Mouse (Mus musculus): Measurements from ENCODE around the gene Helz.

The Helz gene

GRCm38 (mm10) chr11:107675246-107675645 lies 127.5 kb downstream of the Helz start:
- peak; percentile 8 for DNase-seq (ENCODE audit: low read depth)

GRCm38 (mm10) chr11:107676207-107676940 lies 128.6 kb downstream of the Helz start:
- DNase-seq (ENCODE audit: low read depth) = no peak

- no peak for DNase-seq (ENCODE audit: low read depth)
Measured at GRCm38 (mm10) chr11:107682694-107683355, 135.1 kb downstream of the Helz start.

GRCm38 (mm10) chr11:107683544-107684465 lies 136.1 kb downstream of the Helz start:
- no peak for DNase-seq (ENCODE audit: low read depth)

GRCm38 (mm10) chr11:107686290-107686689 lies 138.6 kb downstream of the Helz start:
- no peak for DNase-seq (ENCODE audit: low read depth)

GRCm38 (mm10) chr11:107688480-107688879 lies 140.8 kb downstream of the Helz start:
- DNase-seq (ENCODE audit: low read depth) = no peak

GRCm38 (mm10) chr11:107691569-107691968 lies 143.8 kb downstream of the Helz start:
- no peak for DNase-seq (ENCODE audit: low read depth)

GRCm38 (mm10) chr11:107693338-107693737 lies 145.6 kb downstream of the Helz start:
- no peak for DNase-seq (ENCODE audit: low read depth)

GRCm38 (mm10) chr11:107699967-107700366 lies 152.2 kb downstream of the Helz start:
- no peak for DNase-seq (ENCODE audit: low read depth)

GRCm38 (mm10) chr11:107703272-107704134 lies 155.8 kb downstream of the Helz start:
- peak; percentile 44 for DNase-seq (ENCODE audit: low read depth)

GRCm38 (mm10) chr11:107705060-107705459 lies 157.3 kb downstream of the Helz start:
- no peak for DNase-seq (ENCODE audit: low read depth)

GRCm38 (mm10) chr11:107705476-107706074 lies 157.8 kb downstream of the Helz start:
- DNase-seq (ENCODE audit: low read depth) = no peak

- DNase-seq (ENCODE audit: low read depth) = no peak
Measured at GRCm38 (mm10) chr11:107707897-107708610, 160.3 kb downstream of the Helz start.

GRCm38 (mm10) chr11:107710379-107710778 lies 162.6 kb downstream of the Helz start:
- DNase-seq (ENCODE audit: low read depth) = no peak

- DNase-seq (ENCODE audit: low read depth) = no peak
Measured at GRCm38 (mm10) chr11:107714368-107714767, 166.6 kb downstream of the Helz start.

- DNase-seq (ENCODE audit: low read depth) = no peak
Measured at GRCm38 (mm10) chr11:107716332-107716938, 168.7 kb downstream of the Helz start, which contains the start of gene Cacng1. TSS of gene Cacng1 (minus strand) at chr11:107716522.

- no peak for DNase-seq (ENCODE audit: low read depth)
Measured at GRCm38 (mm10) chr11:107720264-107721021, 172.7 kb downstream of the Helz start.

GRCm38 (mm10) chr11:107721057-107721456 lies 173.3 kb downstream of the Helz start:
- DNase-seq (ENCODE audit: low read depth) = no peak

- DNase-seq (ENCODE audit: low read depth) = no peak
Measured at GRCm38 (mm10) chr11:107724603-107725002, 176.9 kb downstream of the Helz start.
